Mouse (Mus musculus): ENCODE measurements around the gene Vtcn1.

Gene Vtcn1

GRCm38 (mm10) chr3:100856050-100856815, 31.0 kb downstream of the Vtcn1 start:
- DNase-seq (ENCODE audit: low spot score), result no peak

- no peak for DNase-seq (ENCODE audit: low spot score)
These were observed 31.9 kb downstream of the Vtcn1 start for GRCm38 (mm10) chr3:100857139-100857538.

DNA sequence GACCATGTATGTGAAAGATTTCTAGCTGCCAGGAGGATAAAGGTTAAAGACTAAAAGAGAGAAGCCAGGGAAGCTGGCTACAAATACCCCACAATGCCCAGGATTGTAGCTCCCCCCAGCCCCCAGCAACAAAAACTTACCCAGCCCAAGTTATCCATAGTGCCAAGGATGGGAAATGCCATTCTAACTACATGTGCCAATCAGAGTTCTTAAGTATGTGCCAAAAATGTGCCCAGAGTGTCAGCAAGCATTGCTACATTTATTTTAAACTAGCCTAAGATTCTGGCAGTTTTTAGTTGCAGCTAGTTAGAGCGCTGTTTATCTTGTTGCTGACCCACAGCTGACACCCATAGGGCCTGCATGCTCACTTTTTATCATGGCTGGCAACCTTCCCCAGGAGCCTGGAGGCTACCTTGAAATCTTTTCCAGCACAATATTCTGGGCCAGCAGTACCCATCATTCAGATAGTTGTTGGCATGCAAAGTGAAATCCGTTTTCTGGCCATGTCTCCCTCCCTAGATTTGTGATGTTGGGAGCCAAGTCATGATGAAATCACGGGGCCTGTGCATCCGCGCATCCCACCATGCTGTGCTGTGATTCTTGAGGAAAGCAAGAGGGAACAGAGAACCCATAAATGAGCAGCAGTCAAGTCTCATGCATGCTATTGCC, 33.2 kb downstream of the Vtcn1 start:
- DNase-seq (ENCODE audit: low spot score), result no peak

GRCm38 (mm10) chr3:100861307-100862303, 36.3 kb downstream of the Vtcn1 start:
- DNase-seq (ENCODE audit: low spot score), result no peak

DNA sequence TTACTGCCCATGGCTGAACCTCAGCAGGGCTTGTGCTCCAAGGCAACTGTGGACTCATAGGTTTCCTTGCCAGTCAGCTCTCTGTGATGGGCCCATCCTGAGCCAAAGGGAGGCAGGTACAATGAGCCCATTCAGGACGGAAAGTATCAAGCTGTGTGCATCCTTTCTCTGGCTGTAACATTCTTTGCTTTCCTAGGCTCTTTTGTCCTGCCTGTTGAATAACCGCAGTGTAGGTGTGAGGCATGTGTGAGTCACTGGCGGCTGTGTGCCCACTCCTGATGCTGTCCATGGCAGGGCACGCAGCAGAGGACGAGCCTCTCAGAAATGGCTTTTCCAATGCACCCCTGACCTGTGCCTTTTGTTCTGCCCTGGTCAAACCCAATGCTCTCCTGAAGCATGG, 41.7 kb downstream of the Vtcn1 start:
- no peak for DNase-seq (ENCODE audit: low spot score)

DNA sequence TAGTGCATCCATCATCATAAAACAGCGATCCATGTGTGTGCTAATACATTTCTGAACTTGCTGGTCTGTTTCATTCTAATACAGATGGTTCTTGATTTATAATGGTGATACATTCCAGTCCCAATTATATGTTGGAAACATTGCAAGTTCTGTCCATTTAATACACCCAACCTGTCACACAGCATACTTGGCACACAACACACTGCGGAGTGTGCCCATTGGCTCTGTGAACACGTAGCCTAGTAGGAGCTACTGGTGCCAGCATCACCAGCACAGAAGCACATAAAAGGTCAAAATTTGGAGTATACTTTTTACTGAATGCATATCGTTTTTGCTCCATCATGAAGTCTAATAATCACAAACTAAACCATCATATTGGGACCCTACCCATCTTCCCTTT, 51.8 kb downstream of the Vtcn1 start:
- no peak for DNase-seq (ENCODE audit: low spot score)

- no peak for DNase-seq (ENCODE audit: low spot score)
These were observed 56.1 kb downstream of the Vtcn1 start for GRCm38 (mm10) chr3:100881403-100881802.

DNA sequence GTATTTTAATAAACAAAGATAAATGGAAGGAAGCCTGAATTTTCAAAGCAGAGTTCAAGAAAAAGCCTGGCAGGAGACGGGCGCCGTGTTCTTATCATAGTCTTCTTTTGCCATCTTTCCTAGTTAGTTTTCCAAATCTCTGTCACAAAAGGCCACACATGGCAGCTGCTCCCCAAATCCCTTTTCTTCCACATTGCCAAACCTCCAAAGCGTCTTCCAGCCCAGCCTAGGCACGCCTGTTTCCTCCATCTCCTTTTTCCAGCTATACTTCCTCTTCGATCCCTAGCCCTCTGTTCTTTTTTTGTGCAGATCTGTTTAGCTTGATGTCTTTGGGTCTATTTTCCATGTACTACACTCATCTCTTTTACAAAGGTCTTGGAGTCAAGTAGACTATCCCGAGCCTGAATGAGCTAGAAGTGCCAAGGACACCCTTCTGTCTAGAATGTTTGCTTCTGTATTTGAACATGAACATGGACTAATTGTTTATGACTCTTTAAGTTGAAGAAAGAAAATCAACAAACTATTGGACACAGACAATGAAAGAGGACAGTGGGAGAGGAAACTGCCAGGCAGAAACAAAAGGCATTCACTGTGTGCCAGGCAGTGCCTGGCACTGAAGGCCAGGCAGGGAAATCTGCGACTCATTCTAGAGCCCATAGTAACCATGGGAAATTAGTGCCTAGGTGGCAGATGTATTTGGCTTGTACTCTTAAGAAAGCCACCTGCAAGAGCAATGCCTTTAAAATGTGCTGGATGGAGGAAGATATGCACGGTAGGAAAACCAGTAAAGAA, 56.8 kb downstream of the Vtcn1 start:
- no peak for DNase-seq (ENCODE audit: low spot score)

GRCm38 (mm10) chr3:100889234-100889633, 64.0 kb downstream of the Vtcn1 start:
- DNase-seq (ENCODE audit: low spot score), result no peak

DNA sequence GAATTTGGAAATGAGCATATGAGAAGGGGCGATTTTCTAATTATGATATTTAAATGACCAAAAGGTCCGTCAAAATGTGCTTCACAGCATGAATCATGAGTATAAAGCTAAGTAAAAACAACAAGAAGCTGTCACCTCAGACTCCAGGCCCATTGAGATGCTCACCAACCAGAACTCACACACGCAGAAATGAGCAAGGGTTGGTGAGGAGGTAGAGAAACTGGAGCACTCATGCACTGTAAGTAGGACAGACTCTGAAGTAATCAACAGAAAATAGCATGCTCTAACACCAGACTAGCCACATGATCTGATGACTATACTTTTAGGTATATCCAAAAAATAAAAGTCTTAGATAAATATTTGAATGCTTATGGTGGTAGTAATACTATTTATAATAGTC, 65.1 kb downstream of the Vtcn1 start:
- DNase-seq (ENCODE audit: low spot score), result no peak

DNA sequence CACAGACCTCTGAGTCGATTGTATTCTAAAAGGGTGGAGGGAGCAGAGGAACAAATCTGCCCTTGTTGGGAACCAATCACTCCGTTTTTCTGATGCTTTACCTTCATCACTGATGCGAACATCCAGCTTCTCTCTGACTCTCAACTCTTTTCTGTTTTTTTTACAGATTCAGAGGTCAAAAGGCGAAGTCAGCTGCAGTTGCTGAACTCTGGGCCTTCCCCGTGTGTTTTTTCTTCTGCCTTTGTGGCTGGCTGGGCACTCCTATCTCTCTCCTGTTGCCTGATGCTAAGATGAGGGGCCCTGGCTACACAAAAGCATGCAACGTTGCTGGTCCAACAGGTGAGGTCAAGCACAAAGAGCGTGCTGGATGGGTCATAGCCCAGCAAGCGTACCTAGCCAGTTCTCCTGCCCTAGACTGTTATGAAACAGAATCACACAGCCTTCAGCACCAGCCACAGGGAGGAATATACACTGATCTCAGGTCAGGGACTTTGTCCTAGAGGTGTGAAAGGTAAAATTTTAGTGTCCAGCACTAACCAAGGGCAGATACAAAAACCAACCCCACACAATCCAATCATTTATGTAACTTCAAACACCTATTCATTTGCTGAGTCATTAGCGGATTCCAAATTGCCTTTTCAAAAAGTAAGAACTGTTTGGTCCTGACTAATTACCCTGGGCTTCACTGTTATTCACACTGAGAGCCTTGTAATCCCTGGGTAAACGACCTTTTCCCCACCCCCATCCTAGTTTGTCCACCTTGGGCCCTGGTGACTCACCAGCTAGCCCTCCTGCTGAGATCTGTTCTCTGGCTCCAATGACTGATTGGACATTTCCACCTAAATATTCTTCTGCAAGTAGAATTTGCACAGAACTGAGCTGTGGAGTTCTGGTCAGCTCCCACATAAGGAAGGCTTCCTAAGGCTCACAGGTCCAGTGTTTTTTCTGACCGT, 67.4 kb downstream of the Vtcn1 start:
- no peak for DNase-seq (ENCODE audit: low spot score)

DNA sequence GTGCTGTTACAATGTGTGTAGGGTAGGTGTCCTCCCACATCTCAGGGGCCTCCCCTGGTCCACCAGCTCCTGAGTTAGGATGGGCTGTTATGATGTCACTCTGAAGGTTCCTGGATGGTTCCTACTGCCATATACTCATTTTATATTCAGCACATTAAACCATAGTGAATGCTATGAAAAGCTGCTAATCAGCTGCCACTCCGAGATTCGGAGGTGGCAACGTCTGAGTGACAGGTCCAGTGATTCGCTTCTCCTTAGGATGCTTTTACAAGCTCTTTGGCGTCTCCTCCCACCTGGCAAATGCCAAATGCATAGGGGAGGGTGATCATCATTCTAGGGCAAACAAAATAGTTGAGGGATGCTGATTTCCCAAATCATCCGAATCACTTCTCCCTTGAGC, 70.2 kb downstream of the Vtcn1 start:
- DNase-seq (ENCODE audit: low spot score), result no peak

- no peak for DNase-seq (ENCODE audit: low spot score)
These were observed 80.9 kb downstream of the Vtcn1 start for GRCm38 (mm10) chr3:100906128-100906527.

GRCm38 (mm10) chr3:100906916-100907315, 81.7 kb downstream of the Vtcn1 start:
- DNase-seq (ENCODE audit: low spot score), result no peak

GRCm38 (mm10) chr3:100908594-100908993, 83.3 kb downstream of the Vtcn1 start:
- no peak for DNase-seq (ENCODE audit: low spot score)

GRCm38 (mm10) chr3:100910621-100911020, 85.4 kb downstream of the Vtcn1 start:
- no peak for DNase-seq (ENCODE audit: low spot score)

DNA sequence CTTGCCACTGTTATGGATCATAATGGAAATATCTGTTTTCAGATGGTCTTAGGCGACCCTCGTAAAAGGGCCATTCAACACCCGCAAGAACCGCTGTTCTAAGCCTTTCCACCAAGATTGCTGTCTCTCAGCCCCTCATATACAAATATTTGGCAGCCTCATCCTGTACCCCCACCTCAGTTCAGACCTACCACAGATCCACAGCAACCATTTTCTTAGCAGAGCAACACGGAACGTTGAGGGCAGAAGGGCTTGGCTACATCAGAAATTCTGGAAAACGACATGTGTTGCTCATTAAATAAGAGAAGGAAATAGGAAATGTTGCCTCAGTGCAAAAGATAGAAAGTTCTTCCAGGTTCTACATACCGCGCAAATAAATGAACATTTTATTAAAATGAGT, 85.8 kb downstream of the Vtcn1 start:
- DNase-seq (ENCODE audit: low spot score), result no peak

DNA sequence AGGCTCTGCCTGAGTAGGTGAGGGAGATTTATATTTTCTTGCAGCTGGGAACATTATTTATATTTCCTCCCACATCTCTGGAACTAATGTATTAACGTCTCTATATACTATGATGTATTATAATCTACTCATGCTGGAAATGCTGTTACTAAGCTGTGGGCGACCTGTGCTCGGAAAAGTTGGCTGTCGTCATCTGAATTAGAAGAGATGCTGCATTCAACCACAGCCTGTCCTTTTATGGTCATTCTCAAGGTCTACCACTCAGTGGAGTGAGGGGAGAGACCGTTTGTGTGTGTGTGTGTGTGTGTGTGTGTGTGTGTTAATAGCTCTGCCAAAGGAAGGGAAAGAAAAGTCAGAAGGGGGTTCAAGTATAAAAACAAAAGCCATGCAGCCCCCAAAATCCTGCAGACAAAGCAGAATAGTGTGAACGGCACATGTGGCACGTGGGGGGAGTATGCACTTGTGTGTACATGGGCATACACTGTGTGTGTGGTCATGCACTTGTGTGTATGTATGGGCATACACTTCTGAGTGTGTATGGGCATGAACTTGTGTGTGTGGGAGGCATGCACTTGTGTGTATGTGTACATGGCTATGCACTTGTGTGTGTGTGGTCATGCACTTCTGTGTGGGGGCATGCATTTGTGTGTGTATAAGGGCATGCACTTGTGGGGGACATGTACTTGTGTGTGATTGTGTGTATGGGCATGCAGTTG, 86.4 kb downstream of the Vtcn1 start:
- DNase-seq (ENCODE audit: low spot score), result no peak

DNA sequence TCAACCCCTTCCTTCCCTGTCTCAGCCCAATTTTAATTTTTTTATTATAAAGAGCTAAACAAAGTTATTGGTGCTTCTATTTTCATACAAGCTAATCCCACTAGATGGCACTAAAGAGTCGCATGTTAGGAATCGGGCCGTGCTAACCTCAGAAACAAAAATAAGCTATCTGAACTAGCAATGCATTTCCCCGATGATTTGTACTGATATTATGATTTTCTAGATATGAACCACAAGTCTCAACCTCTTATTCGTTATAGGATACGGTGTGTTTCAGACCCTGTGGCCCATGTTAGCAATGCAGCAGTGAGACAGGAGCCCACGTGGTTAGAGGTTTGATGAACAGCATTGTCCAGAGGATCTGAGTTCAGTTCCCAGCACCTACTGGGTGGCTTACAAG, 91.6 kb downstream of the Vtcn1 start:
- DNase-seq (ENCODE audit: low spot score), result no peak

DNA sequence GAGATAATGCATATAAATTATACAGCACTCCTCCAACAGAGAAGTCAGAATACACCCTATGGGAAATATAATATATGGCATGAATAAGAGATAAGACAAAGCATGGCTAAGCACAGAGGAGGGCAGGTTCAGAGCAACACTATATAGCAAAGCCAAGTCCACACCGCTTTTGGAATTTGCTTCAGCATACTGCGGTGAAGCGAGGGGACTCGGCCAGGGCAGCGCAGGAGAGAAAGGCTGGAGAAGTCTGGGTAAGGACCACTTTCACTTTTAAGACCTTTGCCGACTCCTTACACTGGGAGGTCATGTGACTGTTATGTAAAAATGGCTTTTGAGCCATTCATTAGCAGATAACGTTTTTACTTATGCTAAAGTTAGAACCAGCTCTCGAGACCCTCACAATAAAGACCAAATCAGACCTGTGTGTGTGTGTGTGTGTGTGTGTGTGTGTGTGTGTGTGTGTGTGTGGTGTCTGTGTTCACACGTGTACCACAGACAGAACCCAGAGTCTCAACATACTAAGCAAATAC, 95.4 kb downstream of the Vtcn1 start:
- no peak for DNase-seq (ENCODE audit: low spot score)
